ENCODE assay signal across 9 mouse cellular contexts in the genomic region with DNA sequence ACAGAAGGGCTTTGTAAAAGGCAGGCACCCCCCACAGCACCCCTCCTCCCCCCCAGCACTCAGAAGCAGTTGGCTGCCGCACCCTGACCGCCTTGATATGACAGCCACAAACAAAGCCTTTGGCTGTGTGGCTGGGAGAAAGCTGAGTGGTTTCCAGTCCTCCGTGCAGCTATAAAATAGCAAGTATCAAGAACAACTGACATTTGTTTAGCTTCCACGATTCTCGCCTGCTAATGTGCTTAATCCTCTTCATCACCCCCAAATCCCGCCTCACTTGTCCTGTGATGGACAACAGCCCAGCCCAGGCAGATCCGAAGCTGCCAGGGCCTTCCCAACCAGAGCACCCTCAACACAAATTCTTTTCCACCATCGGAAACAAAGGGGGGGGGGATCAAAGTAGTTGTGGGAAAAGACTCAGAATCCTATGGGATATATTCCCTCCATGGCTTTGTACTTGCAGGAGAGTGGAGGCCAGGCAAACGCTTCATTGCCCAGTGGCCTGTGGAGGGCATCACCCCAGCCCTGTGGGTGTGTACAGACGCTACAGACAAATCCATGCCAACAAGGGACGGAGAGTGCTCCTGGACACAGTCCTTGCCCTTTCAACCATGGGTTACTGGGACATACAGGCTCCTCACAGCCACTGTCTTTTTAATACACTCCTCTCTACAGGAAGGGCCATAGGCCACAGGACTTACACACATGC. TPM values are rescaled to one million over a fixed set of nuclear protein-coding genes. Genes with fewer than 3 reads are reported as not detected.
DNase-seq lines count a peak whose midpoint lies in the region; ATAC-seq and TF ChIP-seq lines count a peak whose summit lies in the region.
"Had no signal": no experiment of that assay in that cellular context is flagged by ENCODE, and none has a peak within 500 bp of the region (broad histone marks: within the 10 kb centered on the region; RNA-seq: fewer than 3 reads in every experiment).

No protein-coding gene starts in this region.

- no peaks in the 10 kb centered on the region; the same call in 1 of the 2 replicates for H3K4me1 ChIP-seq in lung, adult 2 months (ENCODE audit: control insufficient read depth, insufficient read depth, low read length)
- H3K4me1 ChIP-seq in hindbrain, embryonic 11.5 days (replicated peaks; ENCODE audit: control insufficient read depth, insufficient read depth, low read length): 0 out of 2 replicates have a peak, but pooled peaks cover 4% of the 10 kb centered on the region
- H3K4me1 ChIP-seq in liver, embryonic 13.5 days (replicated peaks): peaks cover 52% of the 10 kb centered on the region
- H3K4me1 ChIP-seq in stomach, embryonic 16.5 days (ENCODE audit: control insufficient read depth, insufficient read depth, low read length): peaks cover 28% of the 10 kb centered on the region

- WGBS in lung, adult 2 months: 76% methylated on average over 11 of the region's 11 CpGs
- 41% methylated on average over 11 of the region's 11 CpGs for WGBS in hindbrain, embryonic 11.5 days
- WGBS in liver, embryonic 13.5 days (ENCODE audit: insufficient replicate concordance): 48% methylated on average over 11 of the region's 11 CpGs
- WGBS in stomach, embryonic 16.5 days: 41% methylated on average over 11 of the region's 11 CpGs

- H3K9me3 ChIP-seq in hindbrain, embryonic 11.5 days (ENCODE audit: control insufficient read depth, low read length): no peaks in the 10 kb centered on the region
- H3K9me3 ChIP-seq in liver, embryonic 13.5 days (replicated peaks): no peaks in the 10 kb centered on the region
- no peaks in the 10 kb centered on the region for H3K9me3 ChIP-seq in stomach, embryonic 16.5 days (replicated peaks; ENCODE audit: control insufficient read depth, low read length)
- H3K9me3 ChIP-seq: G1E had no signal

- no peaks in the 10 kb centered on the region for H3K27me3 ChIP-seq in hindbrain, embryonic 11.5 days (ENCODE audit: control insufficient read depth, insufficient read depth, low read length)
- no peaks in the 10 kb centered on the region for H3K27me3 ChIP-seq in liver, embryonic 13.5 days
- H3K27me3 ChIP-seq in stomach, embryonic 16.5 days (ENCODE audit: control insufficient read depth, insufficient read depth, low read length): no peaks in the 10 kb centered on the region

- no peak overlapping the region; the same call in 1 of the 2 replicates for H3K9ac ChIP-seq in hindbrain, embryonic 11.5 days (ENCODE audit: low read depth, low read length)
- peak overlapping the region; percentile 39 for H3K9ac ChIP-seq in liver, embryonic 13.5 days
- no peak overlapping the region for H3K9ac ChIP-seq in stomach, embryonic 16.5 days (ENCODE audit: low read length)

- peak; percentile 56 for DNase-seq in lung, postnatal 10 days
- no peak for DNase-seq in lung, adult 2 months
- DNase-seq in hindbrain, embryonic 11.5 days (ENCODE audit: low spot score): peak; percentile 17
- no peak for DNase-seq in liver, embryonic 13.5 days
- no peak for DNase-seq in cerebellum, adult 18-20 months
- DNase-seq in lung, postnatal 36 days: no peak
- no peak for DNase-seq in heart, postnatal 36 days

- H3K27ac ChIP-seq in hindbrain, embryonic 11.5 days (ENCODE audit: low read depth, low read length): no peak overlapping the region
- peak overlapping the region; percentile 85 for H3K27ac ChIP-seq in liver, embryonic 13.5 days
- no peak overlapping the region for H3K27ac ChIP-seq in stomach, embryonic 16.5 days (ENCODE audit: low read length)

- intact Hi-C loops in heart, postnatal 36 days (cut with DNase I): no loop called here

- no peak overlapping the region for H3K4me2 ChIP-seq in hindbrain, embryonic 11.5 days (replicated peaks; ENCODE audit: low read depth, low read length)
- H3K4me2 ChIP-seq in liver, embryonic 13.5 days: peak overlapping the region; percentile 28
- H3K4me2 ChIP-seq in stomach, embryonic 16.5 days (ENCODE audit: low read depth, low read length): no peak overlapping the region

- no peak for TF ChIP-seq CTCF in lung, adult 2 months (IDR thresholded peaks at IDR 0.05; ENCODE audit: insufficient read depth, low read length)

- no peak for TF ChIP-seq POLR2A in lung, adult 2 months (IDR thresholded peaks at IDR 0.05; ENCODE audit: borderline replicate concordance, extremely low read depth, low read depth, low read length)

- ATAC-seq in hindbrain, embryonic 11.5 days (ENCODE audit: low FRiP score): no peak
- peak; percentile 59 for ATAC-seq in liver, embryonic 13.5 days (ENCODE audit: low read depth)
- ATAC-seq in stomach, embryonic 16.5 days (ENCODE audit: insufficient read depth, low FRiP score): peak; percentile 52; the same call in 1 of the 2 replicates

- no peaks in the 10 kb centered on the region for H3K36me3 ChIP-seq in hindbrain, embryonic 11.5 days (ENCODE audit: control insufficient read depth, insufficient read depth, low read length)
- H3K36me3 ChIP-seq in liver, embryonic 13.5 days: peaks cover 14% of the 10 kb centered on the region
- H3K36me3 ChIP-seq in stomach, embryonic 16.5 days (ENCODE audit: control insufficient read depth, insufficient read depth, low read length): no peaks in the 10 kb centered on the region

- H3K4me3 ChIP-seq in lung, adult 2 months (replicated peaks; ENCODE audit: extremely low read depth, low read depth, low read length): no peak overlapping the region
- H3K4me3 ChIP-seq in hindbrain, embryonic 11.5 days (ENCODE audit: low read depth, low read length): no peak overlapping the region
- H3K4me3 ChIP-seq in liver, embryonic 13.5 days (replicated peaks): no peak overlapping the region
- no peak overlapping the region for H3K4me3 ChIP-seq in stomach, embryonic 16.5 days (replicated peaks; ENCODE audit: low read length)

RNA-seq across cellular contexts. Expression of a gene that starts 47.3 kb away (rescaled TPM):
- 5.5 and 6.3 TPM in 2 replicates for polyA plus RNA-seq in lung, adult 2 months (2012; rRNA removed)
- 8.9 and 10.8 TPM in 2 replicates for polyA plus RNA-seq in hindbrain, embryonic 11.5 days (2014; fragmentation: Nextera tagmentation; extraction: Ambion mirVana)
- 12.6 and 17.3 TPM in 2 replicates for polyA plus RNA-seq in liver, embryonic 13.5 days (2015; fragmentation: Nextera tagmentation; extraction: Ambion mirVana)
- polyA plus RNA-seq in stomach, embryonic 16.5 days (2015; fragmentation: Nextera tagmentation; extraction: Ambion mirVana): 9.4 and 9.6 TPM in 2 replicates
- total RNA-seq in heart, postnatal 36 days (2021): 1 to 10 TPM in 1 of 2 experiments, under 1 TPM in 1; 0.89 to 1.1 TPM
- polyA plus RNA-seq: G1E had no signal

Comparison
In these comparisons a context has a peak if more than half of its experiments do, and no peak if none do; other contexts are left out.
1. DNase-seq: peak in lung, postnatal 10 days (single experiment) and hindbrain, embryonic 11.5 days (single experiment); none in lung, adult 2 months (single experiment), liver, embryonic 13.5 days (single experiment), cerebellum, adult 18-20 months (0 of 2), lung, postnatal 36 days (single experiment) and heart, postnatal 36 days (0 of 2).